Mouse (Mus musculus): Measurements from ENCODE around the gene Luzp2. TPM values are rescaled to one million over a fixed set of nuclear protein-coding genes. Genes with fewer than 3 reads are reported as not detected.

Gene Luzp2
- polyA plus RNA-seq, 1 experiment from 2014 or later = 3.0 TPM

DNA sequence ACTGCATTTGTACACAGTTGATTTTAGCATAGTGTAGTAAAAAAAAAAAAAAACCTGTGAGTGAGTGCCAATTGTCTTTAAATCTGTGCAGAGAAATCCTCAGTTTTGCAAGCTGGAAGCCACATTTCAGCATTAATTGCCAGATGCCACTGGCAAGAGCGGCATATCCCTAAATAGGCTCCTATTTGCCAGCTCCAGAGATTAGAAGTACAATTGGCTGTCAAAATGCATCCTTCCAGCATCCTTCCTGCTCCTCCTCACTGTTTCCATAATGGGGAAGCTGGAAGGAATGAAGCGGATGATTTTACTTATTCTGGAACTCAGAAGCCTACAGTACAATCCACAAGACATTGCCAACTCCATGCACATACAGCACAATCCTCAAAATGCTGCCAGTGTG is 354.2 kb downstream of the Luzp2 start:
- no peak overlapping the region for H3K4me3 ChIP-seq (ENCODE audit: low read depth, low read length)
- no peak overlapping the region for H3K4me2 ChIP-seq (replicated peaks; ENCODE audit: low read depth, low read length)
- no peak overlapping the region for H3K27ac ChIP-seq (ENCODE audit: low read length)
- no peaks in the 10 kb centered on the region for H3K9me3 ChIP-seq (ENCODE audit: control insufficient read depth, low read depth, low read length)
- no peaks in the 10 kb centered on the region for H3K4me1 ChIP-seq (ENCODE audit: control insufficient read depth, insufficient read depth, low read length)
- no peaks in the 10 kb centered on the region for H3K36me3 ChIP-seq (ENCODE audit: control insufficient read depth, insufficient read depth, low read length)
- 83% methylated on average over 2 of the region's 2 CpGs for WGBS
- no peak overlapping the region for H3K9ac ChIP-seq (replicated peaks; ENCODE audit: low read depth, low read length)
- ATAC-seq (ENCODE audit: insufficient number of reproducible peaks, insufficient read depth, low FRiP score, low read depth) = no peak
- no peaks in the 10 kb centered on the region for H3K27me3 ChIP-seq (ENCODE audit: control insufficient read depth, insufficient read depth, low read length)

DNA sequence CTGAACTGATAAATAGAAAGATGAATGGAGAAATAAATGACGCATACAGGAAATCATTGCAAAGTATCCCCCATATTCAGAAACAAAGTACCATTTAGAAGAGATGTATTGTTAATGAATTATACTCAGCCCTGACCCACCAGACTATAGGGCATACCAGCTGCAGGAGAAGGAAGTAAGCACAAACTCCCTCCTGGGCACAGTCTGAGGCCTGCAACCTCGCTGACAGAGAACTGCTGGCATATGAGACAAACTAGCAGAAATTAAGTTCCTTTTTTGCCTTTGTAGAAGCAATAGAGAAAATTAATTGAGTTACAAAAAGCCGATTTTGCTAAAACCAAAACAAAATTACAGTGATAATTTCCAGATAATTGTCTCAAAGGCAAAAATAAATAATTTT is 355.4 kb downstream of the Luzp2 start:
- 69% methylated on average over 3 of the region's 3 CpGs for WGBS
- Histone ChIP-seq H3K27me3 (ENCODE audit: control insufficient read depth, insufficient read depth, low read length) (no peaks in the 10 kb centered on the region), H3K9ac (replicated peaks; ENCODE audit: low read depth, low read length) (no peak overlapping the region), H3K4me1 (ENCODE audit: control insufficient read depth, insufficient read depth, low read length) (no peaks in the 10 kb centered on the region), H3K9me3 (ENCODE audit: control insufficient read depth, low read depth, low read length) (no peaks in the 10 kb centered on the region), H3K36me3 (ENCODE audit: control insufficient read depth, insufficient read depth, low read length) (no peaks in the 10 kb centered on the region), H3K4me3 (ENCODE audit: low read depth, low read length) (no peak overlapping the region), H3K27ac (ENCODE audit: low read length) (no peak overlapping the region), H3K4me2 (replicated peaks; ENCODE audit: low read depth, low read length) (no peak overlapping the region)
- no peak for ATAC-seq (ENCODE audit: insufficient number of reproducible peaks, insufficient read depth, low FRiP score, low read depth)

DNA sequence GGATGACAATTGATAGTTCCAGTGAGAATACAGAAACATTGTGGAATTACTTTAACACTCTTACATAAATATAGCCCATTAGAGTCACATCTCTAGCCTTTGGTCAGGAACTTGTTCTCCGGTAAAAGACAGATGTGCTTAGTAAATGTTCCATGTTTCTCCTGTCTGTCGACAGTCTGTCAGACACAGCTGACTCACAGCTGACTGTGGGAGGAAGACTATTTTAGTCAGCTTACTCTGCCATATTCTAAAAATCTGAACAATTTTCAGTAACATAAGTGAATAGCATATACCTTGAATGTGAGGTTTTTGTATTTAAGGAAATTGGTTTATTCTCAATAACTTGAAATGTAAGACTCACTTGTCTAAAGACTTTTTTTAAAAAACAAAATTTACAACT is 363.5 kb downstream of the Luzp2 start:
- ATAC-seq (ENCODE audit: insufficient number of reproducible peaks, insufficient read depth, low FRiP score, low read depth) = no peak
- no peak overlapping the region for H3K27ac ChIP-seq (ENCODE audit: low read length)
- no peak overlapping the region for H3K4me2 ChIP-seq (replicated peaks; ENCODE audit: low read depth, low read length)
- H3K4me3 ChIP-seq (ENCODE audit: low read depth, low read length) = no peak overlapping the region
- H3K9me3 ChIP-seq (ENCODE audit: control insufficient read depth, low read depth, low read length) = no peaks in the 10 kb centered on the region
- no peak overlapping the region for H3K9ac ChIP-seq (replicated peaks; ENCODE audit: low read depth, low read length)
- H3K36me3 ChIP-seq (ENCODE audit: control insufficient read depth, insufficient read depth, low read length) = no peaks in the 10 kb centered on the region
- 81% methylated on average over 2 of the region's 2 CpGs for WGBS
- no peaks in the 10 kb centered on the region for H3K4me1 ChIP-seq (ENCODE audit: control insufficient read depth, insufficient read depth, low read length)
- H3K27me3 ChIP-seq (ENCODE audit: control insufficient read depth, insufficient read depth, low read length) = no peaks in the 10 kb centered on the region

DNA sequence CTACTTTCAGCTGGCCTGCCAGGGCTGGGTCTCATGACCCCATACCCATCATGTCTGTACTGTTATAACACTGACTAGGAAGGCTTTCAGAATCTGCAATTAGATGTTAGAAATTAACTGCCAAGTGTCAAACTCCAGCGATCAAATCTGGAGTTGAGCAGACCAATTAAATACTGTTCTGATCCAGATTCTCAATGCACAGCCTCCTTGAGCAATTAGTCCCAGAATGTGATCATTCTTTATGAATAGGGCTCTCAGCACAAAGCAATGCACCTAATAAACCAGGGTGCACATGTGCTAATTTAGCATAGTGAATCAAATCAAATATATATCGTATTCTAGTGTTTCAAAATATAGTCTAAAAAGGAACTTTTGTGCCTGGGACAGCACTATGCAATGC is 387.7 kb downstream of the Luzp2 start:
- Histone ChIP-seq H3K4me2 (replicated peaks; ENCODE audit: low read depth, low read length) (no peak overlapping the region), H3K4me1 (ENCODE audit: control insufficient read depth, insufficient read depth, low read length) (no peaks in the 10 kb centered on the region), H3K27ac (ENCODE audit: low read length) (no peak overlapping the region), H3K4me3 (ENCODE audit: low read depth, low read length) (no peak overlapping the region), H3K36me3 (ENCODE audit: control insufficient read depth, insufficient read depth, low read length) (no peaks in the 10 kb centered on the region), H3K27me3 (ENCODE audit: control insufficient read depth, insufficient read depth, low read length) (no peaks in the 10 kb centered on the region), H3K9ac (replicated peaks; ENCODE audit: low read depth, low read length) (no peak overlapping the region), H3K9me3 (ENCODE audit: control insufficient read depth, low read depth, low read length) (no peaks in the 10 kb centered on the region)
- no peak for ATAC-seq (ENCODE audit: insufficient number of reproducible peaks, insufficient read depth, low FRiP score, low read depth)
- WGBS = 82% methylated on average over 2 of the region's 2 CpGs

DNA sequence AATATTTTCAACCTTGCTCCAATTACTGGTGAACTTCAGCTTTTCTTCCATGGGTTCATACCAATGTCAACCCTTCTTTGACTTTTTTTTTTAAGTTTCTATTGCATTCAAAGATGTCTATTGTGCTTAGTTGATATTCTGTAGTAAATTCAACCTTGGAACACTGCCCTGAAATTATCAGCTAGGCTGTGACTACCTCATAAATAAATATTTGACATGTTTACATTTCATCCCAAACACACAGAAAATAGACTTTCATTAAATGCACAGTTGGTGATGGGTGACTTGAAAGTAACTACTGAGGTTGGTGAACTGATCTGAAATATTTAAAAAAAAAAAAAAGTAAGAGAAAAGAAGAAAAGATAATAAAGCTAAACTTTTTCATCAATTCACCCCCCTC is 394.1 kb downstream of the Luzp2 start:
- Histone ChIP-seq H3K4me1 (ENCODE audit: control insufficient read depth, insufficient read depth, low read length) (no peaks in the 10 kb centered on the region), H3K4me2 (replicated peaks; ENCODE audit: low read depth, low read length) (no peak overlapping the region), H3K9me3 (ENCODE audit: control insufficient read depth, low read depth, low read length) (no peaks in the 10 kb centered on the region), H3K27me3 (ENCODE audit: control insufficient read depth, insufficient read depth, low read length) (no peaks in the 10 kb centered on the region), H3K4me3 (ENCODE audit: low read depth, low read length) (no peak overlapping the region), H3K36me3 (ENCODE audit: control insufficient read depth, insufficient read depth, low read length) (no peaks in the 10 kb centered on the region), H3K9ac (replicated peaks; ENCODE audit: low read depth, low read length) (no peak overlapping the region), H3K27ac (ENCODE audit: low read length) (no peak overlapping the region)
- no peak for ATAC-seq (ENCODE audit: insufficient number of reproducible peaks, insufficient read depth, low FRiP score, low read depth)
